Mouse (Mus musculus): Measurements from ENCODE around the gene Grsf1.

- TF ChIP-seq CTCF (IDR thresholded peaks at IDR 0.05; ENCODE audit: borderline replicate concordance, insufficient read depth, low read depth, low read length), result peak; percentile 28; the same call in 1 of the 2 replicates
- TF ChIP-seq POLR2A (IDR thresholded peaks at IDR 0.05; ENCODE audit: borderline replicate concordance, insufficient read depth, low read length), result no peak
Observed at GRCm38 (mm10) chr5:88689279-88689938, 13.4 kb upstream of the Grsf1 start.

All from cerebellum, adult 2 months (tissue).